Mouse (Mus musculus): ENCODE measurements around the gene Mpdu1.

Mpdu1 gene

DNA sequence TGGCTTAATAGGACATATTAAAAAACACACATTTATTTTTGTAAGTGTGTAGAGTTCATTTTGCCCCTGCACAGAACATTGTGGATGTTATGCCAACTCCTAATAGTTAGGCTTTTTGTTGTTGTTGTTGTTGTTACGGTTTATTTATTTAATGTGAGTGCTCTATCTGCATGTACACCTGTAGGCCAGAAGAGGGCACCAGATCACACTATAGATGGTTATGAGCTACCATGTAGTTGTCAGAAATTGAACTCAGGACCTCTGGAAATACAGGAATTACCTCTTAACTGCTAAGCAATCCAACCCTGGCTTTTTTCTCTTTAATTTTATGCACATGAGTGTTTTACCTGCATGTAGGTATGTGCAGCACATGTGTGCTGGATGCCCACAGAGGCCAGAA lies 32.6 kb downstream of the Mpdu1 start:
- ChIA-PET CTCF (interaction anchor here (0.6 to 2.2 kb wide), 28 partner anchors 8 to 319 kb away, joined by 3 to 31 read pairs (median 3); partner anchors contain the start of genes Sox15 (in 2 of the 4), Trp53 (in 2 of the 4), Wrap53 (in 2 of the 4) and Cntrob (in 1 of the 4)), POLR2A (interaction anchor here (0.5 to 20.2 kb wide), 33 partner anchors 8 to 260 kb away, joined by 3 to 223 read pairs (median 4); partner anchors contain the start of genes Sat2 (in 2 of the 4), Sox15 (in 2 of the 4), Trp53 (in 2 of the 4) and Wrap53 (in 2 of the 4))

DNA sequence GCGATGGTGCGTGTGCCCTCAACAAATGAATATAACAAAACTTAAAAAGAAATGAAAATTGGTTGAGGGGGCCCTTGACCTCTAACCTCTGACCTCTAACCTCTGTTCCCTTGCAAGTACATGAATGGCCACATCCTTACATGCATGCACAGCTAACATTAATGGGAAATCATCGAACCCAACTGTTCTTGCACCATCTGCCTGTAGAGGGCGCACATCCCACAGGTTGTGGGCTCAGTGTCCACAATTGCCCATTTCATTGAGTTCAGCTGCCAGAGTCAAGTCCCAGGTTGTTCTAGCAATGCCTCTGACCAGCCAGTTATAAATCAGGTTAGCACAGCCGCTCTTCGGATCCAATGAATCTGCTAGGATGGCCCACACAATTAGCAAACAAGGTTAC lies 34.2 kb downstream of the Mpdu1 start:
- ChIA-PET CTCF (interaction anchor here (0.5 to 1.3 kb wide), 68 partner anchors 8 to 442 kb away, joined by 3 to 17 read pairs (median 4); partner anchors contain the start of genes Sox15 (in 3 of the 4), Trp53 (in 3 of the 4), Wrap53 (in 3 of the 4) and Mpdu1 (in 2 of the 4)), POLR2A (interaction anchor here in 3 of 4 experiments (0.6 to 1.3 kb wide), 24 partner anchors 12 to 272 kb away, joined by 3 to 11 read pairs (median 3); partner anchors contain the start of genes Atp1b2 (in 2 of the 3), 2810408A11Rik (in 1 of the 3), Neurl4 (in 1 of the 3) and Sox15 (in 1 of the 3))

DNA sequence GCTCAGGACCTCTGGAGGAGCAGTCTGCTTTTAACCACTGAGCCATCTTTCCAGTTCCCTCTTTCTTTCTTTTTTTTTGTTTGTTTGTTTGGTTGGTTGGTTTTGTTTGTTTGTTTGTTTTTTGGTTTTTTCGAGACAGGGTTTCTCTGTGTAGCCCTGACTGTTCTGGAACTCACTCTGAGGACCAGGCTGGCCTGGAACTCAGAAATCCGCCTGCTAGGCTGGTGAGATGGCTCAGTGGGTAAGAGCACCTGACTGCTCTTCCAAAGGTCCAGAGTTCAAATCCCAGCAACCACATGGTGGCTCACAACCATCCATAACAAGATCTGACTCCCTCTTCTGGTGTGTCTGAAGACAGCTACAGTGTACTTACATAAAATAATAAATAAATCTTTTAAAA lies 38.1 kb downstream of the Mpdu1 start:
- CTCF ChIA-PET = interaction anchor here (0.6 to 1.0 kb wide), 7 partner anchors 9 to 324 kb away, joined by 3 to 4 read pairs (median 3); partner anchors contain the start of genes Fxr2 (in 1 of the 4) and Sox15 (in 1 of the 4)
- POLR2A ChIA-PET = interaction anchor here in 3 of 4 experiments (0.5 to 1.3 kb wide), 11 partner anchors 9 to 771 kb away, joined by 3 to 5 read pairs (median 3); partner anchors contain the start of gene Fxr2 (in 1 of the 3)

DNA sequence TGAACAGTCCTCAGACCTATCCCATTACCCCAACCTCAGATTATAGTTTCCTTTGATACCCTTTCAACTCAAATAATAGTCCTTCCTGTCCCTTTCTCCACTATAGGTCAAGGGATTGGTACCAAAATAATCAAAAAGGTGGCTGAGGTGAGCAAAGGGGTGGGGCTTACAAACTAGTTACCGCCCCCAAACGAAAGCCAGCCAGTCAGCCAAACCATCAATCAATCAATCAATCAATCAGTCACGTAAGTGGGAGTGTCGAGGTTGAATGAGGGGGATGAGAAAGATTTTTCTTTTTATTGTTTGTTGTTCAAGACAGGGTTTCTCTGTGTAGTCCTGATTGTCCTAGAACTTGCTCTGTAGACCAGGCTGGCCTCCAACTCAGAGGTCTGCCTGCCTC lies 39.4 kb downstream of the Mpdu1 start:
- CTCF ChIA-PET = no interaction called here
- POLR2A ChIA-PET = interaction anchor here in 1 of 4 experiments (2.0 kb wide), 1 partner anchor 18 kb away, joined by 6 read pairs; the partner anchor contains the start of gene Atp1b2

- ChIA-PET CTCF (interaction anchor here (0.5 to 1.5 kb wide), 13 partner anchors 7 to 312 kb away, joined by 3 to 7 read pairs (median 4); partner anchors contain the start of genes Trp53 (in 2 of the 4), Wrap53 (in 2 of the 4) and Fxr2 (in 1 of the 4)), POLR2A (interaction anchor here in 3 of 4 experiments (0.6 to 2.4 kb wide), 31 partner anchors 8 to 1104 kb away, joined by 3 to 12 read pairs (median 4); partner anchors contain the start of genes Trp53 (in 3 of the 3), Wrap53 (in 3 of the 3), Atp1b2 (in 2 of the 3) and Sox15 (in 2 of the 3))
Measured at GRCm38 (mm10) chr11:69622406-69622805, 40.0 kb downstream of the Mpdu1 start.

DNA sequence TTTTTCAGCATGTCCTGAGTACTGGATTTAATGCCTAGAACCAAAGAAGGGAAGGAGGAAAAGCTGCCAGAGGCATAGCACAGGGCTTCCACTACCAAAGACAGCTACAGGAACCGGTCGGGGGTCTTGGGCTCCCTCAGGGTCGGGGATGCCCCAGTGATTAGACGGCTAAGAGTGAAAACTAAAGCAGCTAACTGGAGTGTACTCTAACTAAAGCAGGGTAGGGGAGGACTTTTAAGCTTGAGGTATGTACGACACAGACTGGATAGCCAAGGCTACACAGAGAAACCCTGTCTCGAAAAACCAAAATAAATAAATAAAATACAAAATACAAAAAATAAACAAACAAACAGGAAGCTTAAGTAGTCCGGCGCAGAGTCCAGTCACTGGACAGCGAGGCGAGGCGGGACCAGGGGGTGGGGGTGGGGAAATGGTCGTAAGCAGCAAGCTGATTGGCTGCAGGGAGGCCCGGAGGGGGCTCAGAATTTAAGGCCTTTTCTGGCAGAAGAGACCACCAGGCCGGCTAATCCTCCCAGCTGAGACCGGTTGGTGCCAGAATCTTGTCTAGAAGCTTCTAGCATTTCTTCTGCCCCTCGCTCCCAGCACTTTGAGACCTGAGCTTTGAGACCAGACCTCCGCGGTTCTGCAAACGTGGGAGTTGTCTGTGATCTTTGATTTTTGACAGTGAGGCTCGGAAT lies 40.7 kb downstream of the Mpdu1 start, which contains the start of gene Sat2:
Gene Sat2, plus strand, starts transcription at position 454 of the 698 bp plus-strand sequence.
- CTCF ChIA-PET = interaction anchor here (0.5 to 1.5 kb wide), 21 partner anchors 8 to 885 kb away, joined by 3 to 10 read pairs (median 4); partner anchors contain the start of genes Fxr2 (in 2 of the 4), Trp53 (in 2 of the 4) and Wrap53 (in 2 of the 4)

DNA sequence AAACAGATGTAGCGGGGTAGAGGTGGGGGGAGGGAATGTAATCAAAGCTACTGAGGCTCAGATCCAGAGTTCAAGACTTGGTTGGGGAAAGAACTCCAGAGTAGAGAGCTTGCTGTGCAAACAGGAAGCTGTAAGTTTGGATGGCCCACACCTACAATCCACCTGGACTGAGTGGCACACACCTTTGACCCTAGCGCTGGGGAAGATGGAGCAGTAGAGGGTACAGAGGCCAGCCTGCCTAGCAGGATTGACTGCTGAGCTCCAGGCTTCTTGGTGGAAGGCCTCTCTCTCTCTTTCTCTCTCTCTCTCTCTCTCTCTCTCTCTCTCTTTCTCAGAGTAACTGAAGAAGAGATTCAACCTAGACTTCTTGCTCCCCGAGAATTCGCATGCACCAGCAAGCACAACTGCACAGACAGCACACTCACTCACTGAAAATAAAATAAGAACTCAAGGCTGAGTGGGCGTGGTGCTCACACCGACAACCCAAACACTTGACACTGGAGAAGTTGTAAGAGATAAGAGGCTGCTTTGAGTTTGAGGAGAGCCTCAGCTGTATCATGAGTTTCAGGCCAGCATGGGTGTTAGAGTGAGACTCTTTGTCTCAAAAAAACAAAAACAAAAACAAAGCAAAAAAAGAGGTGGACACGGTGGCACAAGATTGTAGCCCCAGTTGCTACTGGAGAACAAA lies 41.9 kb downstream of the Mpdu1 start:
- POLR2A ChIA-PET = interaction anchor here in 3 of 4 experiments (0.7 to 9.5 kb wide), 10 partner anchors 8 to 91 kb away, joined by 3 to 97 read pairs (median 4); partner anchors contain the start of genes Trp53 (in 2 of the 3) and Wrap53 (in 2 of the 3)
- CTCF ChIA-PET = interaction anchor here in 3 of 4 experiments (0.6 to 1.5 kb wide), 8 partner anchors 8 to 91 kb away, joined by 3 to 10 read pairs (median 4); no protein-coding TSS in a partner anchor

More for the DNA sequence above, 40.7 kb downstream of the Mpdu1 start, which contains the start of gene Sat2:
- POLR2A ChIA-PET = interaction anchor here in 3 of 4 experiments (0.6 to 2.4 kb wide), 42 partner anchors 8 to 1105 kb away, joined by 3 to 12 read pairs (median 4); partner anchors contain the start of genes Atp1b2 (in 3 of the 3), Trp53 (in 3 of the 3), Wrap53 (in 3 of the 3) and Senp3 (in 2 of the 3)

- ChIA-PET POLR2A (interaction anchor here in 3 of 4 experiments (0.6 to 9.5 kb wide), 9 partner anchors 13 to 290 kb away, joined by 3 to 97 read pairs (median 4); partner anchors contain the start of genes Trp53 (in 2 of the 3), Wrap53 (in 2 of the 3) and Atp1b2 (in 1 of the 3)), CTCF (interaction anchor here in 2 of 4 experiments (0.6 to 2.0 kb wide), 2 partner anchors 10 to 343 kb away, joined by 3 to 15 read pairs; no protein-coding TSS in a partner anchor)
Measured at GRCm38 (mm10) chr11:69617805-69618204, 44.6 kb downstream of the Mpdu1 start, which contains the start of gene Shbg. TSS of gene Shbg (minus strand) at chr11:69617905.

- ChIA-PET POLR2A (interaction anchor here (0.6 to 9.5 kb wide), 16 partner anchors 11 to 94 kb away, joined by 3 to 97 read pairs (median 4); partner anchors contain the start of genes Trp53 (in 3 of the 4), Wrap53 (in 3 of the 4), Atp1b2 (in 2 of the 4) and Fxr2 (in 1 of the 4)), CTCF (interaction anchor here (0.5 to 2.2 kb wide), 20 partner anchors 12 to 166 kb away, joined by 3 to 15 read pairs (median 3); partner anchors contain the start of genes Trp53 (in 2 of the 4), Wrap53 (in 2 of the 4) and Fxr2 (in 1 of the 4))
Measured at GRCm38 (mm10) chr11:69616781-69617180, 45.7 kb downstream of the Mpdu1 start.

DNA sequence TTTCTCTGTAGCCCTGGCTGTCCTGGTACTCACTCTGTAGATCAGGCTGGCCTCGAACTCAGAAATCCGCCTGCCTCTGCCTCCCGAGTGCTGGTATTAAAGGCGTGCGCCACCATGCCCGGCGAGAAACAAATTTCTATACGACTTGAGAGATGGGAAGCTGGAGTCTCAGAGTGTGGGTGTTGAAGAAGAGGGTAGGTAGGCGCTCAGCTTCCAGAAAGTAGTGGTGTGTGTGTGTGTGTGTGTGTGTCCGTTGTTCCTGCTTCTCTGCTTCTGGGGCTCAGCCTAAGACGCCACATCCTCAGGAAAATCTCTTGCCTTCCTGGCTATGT lies 48.2 kb downstream of the Mpdu1 start:
- POLR2A ChIA-PET = interaction anchor here (0.6 to 9.5 kb wide), 34 partner anchors 8 to 203 kb away, joined by 3 to 97 read pairs (median 5); partner anchors contain the start of genes Trp53 (in 4 of the 4), Wrap53 (in 4 of the 4), Atp1b2 (in 3 of the 4) and Fxr2 (in 2 of the 4)

GRCm38 (mm10) chr11:69613553-69614256 lies 48.7 kb downstream of the Mpdu1 start:
- ChIA-PET POLR2A (interaction anchor here (0.6 to 9.5 kb wide), 37 partner anchors 8 to 216 kb away, joined by 3 to 97 read pairs (median 4); partner anchors contain the start of genes Trp53 (in 4 of the 4), Wrap53 (in 4 of the 4), Atp1b2 (in 3 of the 4) and Fxr2 (in 2 of the 4)), CTCF (interaction anchor here (0.5 to 2.6 kb wide), 50 partner anchors 11 to 1496 kb away, joined by 3 to 23 read pairs (median 4); partner anchors contain the start of genes Trp53 (in 4 of the 4), Wrap53 (in 4 of the 4), Dnah2 (in 1 of the 4) and Fxr2 (in 1 of the 4))

More for the DNA sequence above, 48.2 kb downstream of the Mpdu1 start:
- CTCF ChIA-PET = interaction anchor here (0.6 to 2.6 kb wide), 44 partner anchors 10 to 1495 kb away, joined by 3 to 23 read pairs (median 4); partner anchors contain the start of genes Trp53 (in 3 of the 4), Wrap53 (in 3 of the 4), Dnah2 (in 1 of the 4) and Fxr2 (in 1 of the 4)

GRCm38 (mm10) chr11:69610899-69611298 lies 51.5 kb downstream of the Mpdu1 start:
- ChIA-PET CTCF (interaction anchor here in 2 of 4 experiments (0.7 to 1.4 kb wide), 4 partner anchors 53 to 1023 kb away, joined by 3 to 5 read pairs (median 4); no protein-coding TSS in a partner anchor), POLR2A (interaction anchor here in 2 of 4 experiments (0.6 to 16.3 kb wide), 8 partner anchors 11 to 174 kb away, joined by 3 to 500 read pairs (median 11); partner anchors contain the start of genes Trp53 (in 2 of the 2), Wrap53 (in 2 of the 2) and Sat2 (in 1 of the 2))

- POLR2A ChIA-PET = interaction anchor here in 3 of 4 experiments (0.7 to 16.3 kb wide), 14 partner anchors 9 to 824 kb away, joined by 3 to 500 read pairs (median 5); partner anchors contain the start of genes Trp53 (in 3 of the 3), Wrap53 (in 3 of the 3) and Eif5a (in 1 of the 3)
- CTCF ChIA-PET = interaction anchor here in 2 of 4 experiments (0.6 to 2.3 kb wide), 2 partner anchors 30 to 31 kb away, joined by 3 to 10 read pairs; partner anchors contain the start of genes Trp53 (in 1 of the 2) and Wrap53 (in 1 of the 2)
Measured at GRCm38 (mm10) chr11:69609416-69609815, 53.0 kb downstream of the Mpdu1 start.

DNA sequence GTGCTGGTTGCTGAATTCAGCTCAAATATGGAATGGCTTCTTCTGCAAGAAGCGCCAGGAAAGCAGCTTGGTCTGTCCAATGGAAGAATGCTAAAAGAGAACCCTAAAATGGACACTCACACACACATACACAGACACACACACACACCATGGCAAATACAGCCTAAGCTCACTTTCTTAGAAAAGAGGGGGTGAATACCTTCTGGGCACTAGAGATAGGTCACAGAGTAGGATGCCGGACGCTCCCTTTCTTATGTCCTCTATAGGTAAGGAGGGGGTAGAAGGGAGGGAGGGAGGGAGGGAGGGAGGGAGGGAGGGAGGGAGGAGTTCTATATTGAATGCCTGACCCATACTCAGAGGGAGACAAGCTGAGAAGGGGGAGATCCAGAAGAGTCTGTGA lies 53.9 kb downstream of the Mpdu1 start:
- CTCF ChIA-PET = interaction anchor here in 3 of 4 experiments (0.6 to 2.3 kb wide), 4 partner anchors 22 to 79 kb away, joined by 3 to 10 read pairs (median 4); partner anchors contain the start of genes Trp53 (in 1 of the 3) and Wrap53 (in 1 of the 3)
- POLR2A ChIA-PET = interaction anchor here in 3 of 4 experiments (0.6 to 16.3 kb wide), 14 partner anchors 8 to 823 kb away, joined by 3 to 500 read pairs (median 5); partner anchors contain the start of genes Trp53 (in 3 of the 3), Wrap53 (in 3 of the 3) and Eif5a (in 1 of the 3)

DNA sequence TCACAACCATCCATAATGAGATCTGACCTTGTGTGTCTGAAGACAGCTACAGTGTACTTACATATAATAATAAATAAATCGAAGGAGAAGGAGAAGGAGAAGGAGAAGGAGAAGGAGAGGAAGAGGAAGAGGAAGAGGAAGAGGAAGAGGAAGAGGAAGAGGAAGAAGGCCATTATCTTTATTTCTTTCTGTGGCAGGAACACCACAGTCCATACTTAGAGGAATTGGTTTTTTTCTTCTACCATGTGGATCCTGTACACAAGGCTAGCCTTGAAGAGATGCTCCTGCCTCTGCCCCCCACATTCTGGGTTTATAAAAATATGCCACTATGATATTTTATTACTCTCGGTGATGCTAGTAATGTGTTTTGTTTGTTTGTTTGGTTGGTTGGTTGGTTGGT lies 55.6 kb downstream of the Mpdu1 start:
- ChIA-PET CTCF (interaction anchor here in 1 of 4 experiments (1.5 kb wide), 1 partner anchor 27 kb away, joined by 4 read pairs; the partner anchor contains the start of genes Trp53 and Wrap53), POLR2A (interaction anchor here in 2 of 4 experiments (1.4 to 16.3 kb wide), 5 partner anchors 12 to 60 kb away, joined by 4 to 500 read pairs (median 8); partner anchors contain the start of genes Trp53 (in 2 of the 2), Wrap53 (in 2 of the 2) and Fxr2 (in 1 of the 2))

Data from embryonic stem cell, embryonic (primary cell).